Mouse (Mus musculus): ENCODE measurements at regions not wholly inside any gene's neighbourhood (a gene's known extent, or its start where the extent isn't known, plus 50 kb on each side); places are given as distances from the start of the nearest gene placed in this dataset.

DNA sequence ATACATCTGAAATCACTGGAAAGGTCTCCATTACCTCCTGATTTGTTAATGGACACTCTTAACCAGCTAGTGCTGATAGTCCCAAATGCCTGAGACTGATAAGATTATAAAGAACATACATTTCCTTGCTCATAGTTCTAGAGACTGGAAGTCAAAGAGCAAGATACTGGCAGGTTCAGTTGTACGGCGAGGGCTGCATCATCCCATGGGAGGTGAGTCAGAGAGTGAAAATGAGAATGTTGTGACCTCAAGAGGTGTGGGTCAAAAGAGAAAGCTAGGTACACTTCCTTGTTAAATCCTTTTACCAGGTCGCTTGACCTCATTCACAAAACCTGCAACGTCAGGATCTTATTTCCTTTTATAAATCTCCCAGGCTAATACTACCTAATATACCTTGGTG lies 72.7 kb upstream of the Klf12 start:
- DNase-seq (ENCODE audit: low spot score), result no peak
- WGBS, result 41% methylated on average over 4 of the region's 4 CpGs
- Histone ChIP-seq H3K27ac (replicated peaks; ENCODE audit: low read depth, low read length) (no peak overlapping the region), H3K4me1 (ENCODE audit: control insufficient read depth, insufficient read depth, low read length) (no peaks in the 10 kb centered on the region), H3K9me3 (replicated peaks; ENCODE audit: control insufficient read depth, low read length) (no peaks in the 10 kb centered on the region), H3K4me3 (ENCODE audit: low read depth, low read length) (no peak overlapping the region), H3K36me3 (replicated peaks; ENCODE audit: control insufficient read depth, insufficient read depth, low read depth, low read length) (no peaks in the 10 kb centered on the region), H3K4me2 (ENCODE audit: low read depth, low read length) (no peak overlapping the region), H3K9ac (replicated peaks; ENCODE audit: low read length) (no peak overlapping the region), H3K27me3 (ENCODE audit: control insufficient read depth, insufficient read depth, low read length) (no peaks in the 10 kb centered on the region)
- ATAC-seq (replicated peaks; ENCODE audit: insufficient number of reproducible peaks, low FRiP score, low TSS enrichment, low read depth), result no peak

DNA sequence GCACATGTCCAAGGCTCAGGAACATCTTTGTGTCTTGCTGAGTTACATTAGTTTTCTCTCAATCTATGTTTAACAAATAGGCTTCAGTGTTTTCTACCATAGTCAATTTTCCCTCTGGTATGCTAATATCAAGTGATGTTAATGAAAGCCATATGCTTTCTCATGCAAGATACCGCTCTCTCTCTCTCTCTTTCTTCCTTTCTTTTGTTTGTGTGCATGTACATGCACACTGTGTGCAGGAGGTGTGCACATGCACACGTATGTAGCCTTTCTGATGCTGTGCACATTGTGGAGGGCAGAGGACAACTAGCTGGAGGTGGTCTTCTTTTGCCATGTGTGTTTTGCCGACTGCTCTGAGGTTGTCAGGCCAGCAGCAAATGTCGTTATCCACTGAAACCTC lies 69.0 kb upstream of the Klf12 start:
- ATAC-seq (replicated peaks; ENCODE audit: insufficient number of reproducible peaks, low FRiP score, low TSS enrichment, low read depth) (no peak), DNase-seq (ENCODE audit: low spot score) (peak; percentile 42)

DNA sequence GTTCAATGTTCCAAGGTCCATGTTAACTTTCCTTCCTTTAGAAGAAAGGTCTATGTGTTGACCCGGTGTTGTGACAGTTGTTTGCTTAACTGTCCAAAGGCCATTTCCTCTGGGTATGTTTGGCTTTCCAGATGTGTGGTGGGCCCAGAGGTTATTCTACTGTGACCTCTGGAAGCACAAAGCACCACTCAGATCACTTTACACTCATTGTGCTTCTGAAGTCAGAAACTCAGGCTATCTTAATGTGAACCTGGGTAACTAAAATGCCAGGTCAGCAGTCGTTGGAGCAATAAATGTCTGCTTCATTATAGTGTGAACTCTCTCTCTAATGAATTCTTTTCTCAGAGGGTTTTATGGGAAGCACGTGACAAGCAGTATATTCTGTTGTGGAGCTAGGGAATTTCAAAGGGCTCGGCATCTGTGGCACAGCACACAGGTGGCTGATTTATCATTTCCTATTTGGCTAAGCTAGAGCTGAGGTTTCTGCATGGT lies 68.5 kb upstream of the Klf12 start:
- no peak overlapping the region for H3K27ac ChIP-seq (replicated peaks; ENCODE audit: low read depth, low read length)
- H3K9me3 ChIP-seq (replicated peaks; ENCODE audit: control insufficient read depth, low read length), result no peaks in the 10 kb centered on the region
- H3K36me3 ChIP-seq (replicated peaks; ENCODE audit: control insufficient read depth, insufficient read depth, low read depth, low read length), result no peaks in the 10 kb centered on the region
- H3K4me1 ChIP-seq (ENCODE audit: control insufficient read depth, insufficient read depth, low read length), result no peaks in the 10 kb centered on the region
- no peaks in the 10 kb centered on the region for H3K27me3 ChIP-seq (ENCODE audit: control insufficient read depth, insufficient read depth, low read length)
- ATAC-seq (replicated peaks; ENCODE audit: insufficient number of reproducible peaks, low FRiP score, low TSS enrichment, low read depth), result no peak
- H3K9ac ChIP-seq (replicated peaks; ENCODE audit: low read length), result no peak overlapping the region
- H3K4me2 ChIP-seq (ENCODE audit: low read depth, low read length), result no peak overlapping the region
- DNase-seq (ENCODE audit: low spot score), result peak; percentile 35
- WGBS, result 15% methylated on average over 4 of the region's 4 CpGs
- H3K4me3 ChIP-seq (ENCODE audit: low read depth, low read length), result no peak overlapping the region

More for the DNA sequence above, 69.0 kb upstream of the Klf12 start:
- WGBS, result 37% methylated on average over 4 of the region's 4 CpGs
- Histone ChIP-seq H3K4me3 (ENCODE audit: low read depth, low read length) (no peak overlapping the region), H3K9ac (replicated peaks; ENCODE audit: low read length) (no peak overlapping the region), H3K36me3 (replicated peaks; ENCODE audit: control insufficient read depth, insufficient read depth, low read depth, low read length) (no peaks in the 10 kb centered on the region), H3K9me3 (replicated peaks; ENCODE audit: control insufficient read depth, low read length) (no peaks in the 10 kb centered on the region), H3K27me3 (ENCODE audit: control insufficient read depth, insufficient read depth, low read length) (no peaks in the 10 kb centered on the region), H3K27ac (replicated peaks; ENCODE audit: low read depth, low read length) (no peak overlapping the region), H3K4me1 (ENCODE audit: control insufficient read depth, insufficient read depth, low read length) (no peaks in the 10 kb centered on the region), H3K4me2 (ENCODE audit: low read depth, low read length) (no peak overlapping the region)

DNA sequence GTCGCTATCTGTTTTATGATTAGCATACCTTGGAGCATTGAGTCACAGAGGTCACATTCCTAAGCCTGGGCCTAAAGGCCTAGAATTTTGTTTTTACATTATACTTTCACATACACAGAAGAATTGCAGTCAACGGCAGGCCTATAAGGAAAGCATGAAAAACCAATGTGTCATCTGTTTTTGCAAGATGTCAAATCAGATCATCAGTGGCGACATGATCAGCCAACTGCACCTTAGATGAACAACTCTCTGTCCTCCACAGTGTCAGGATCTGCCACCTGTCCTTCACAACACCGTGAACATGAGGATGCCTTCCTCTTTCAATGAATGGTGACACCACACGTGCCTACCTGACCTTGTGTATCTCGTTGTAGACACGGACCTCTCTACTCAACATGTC lies 66.5 kb upstream of the Klf12 start:
- Histone ChIP-seq H3K4me2 (ENCODE audit: low read depth, low read length) (no peak overlapping the region), H3K9me3 (replicated peaks; ENCODE audit: control insufficient read depth, low read length) (no peaks in the 10 kb centered on the region), H3K36me3 (replicated peaks; ENCODE audit: control insufficient read depth, insufficient read depth, low read depth, low read length) (no peaks in the 10 kb centered on the region), H3K27me3 (ENCODE audit: control insufficient read depth, insufficient read depth, low read length) (no peaks in the 10 kb centered on the region), H3K27ac (replicated peaks; ENCODE audit: low read depth, low read length) (no peak overlapping the region), H3K4me3 (ENCODE audit: low read depth, low read length) (no peak overlapping the region), H3K9ac (replicated peaks; ENCODE audit: low read length) (no peak overlapping the region), H3K4me1 (ENCODE audit: control insufficient read depth, insufficient read depth, low read length) (no peaks in the 10 kb centered on the region)
- no peak for DNase-seq (ENCODE audit: low spot score)
- 90% methylated on average over 7 of the region's 7 CpGs for whole genome bisulfite sequencing
- ATAC-seq (replicated peaks; ENCODE audit: insufficient number of reproducible peaks, low FRiP score, low TSS enrichment, low read depth), result no peak

DNA sequence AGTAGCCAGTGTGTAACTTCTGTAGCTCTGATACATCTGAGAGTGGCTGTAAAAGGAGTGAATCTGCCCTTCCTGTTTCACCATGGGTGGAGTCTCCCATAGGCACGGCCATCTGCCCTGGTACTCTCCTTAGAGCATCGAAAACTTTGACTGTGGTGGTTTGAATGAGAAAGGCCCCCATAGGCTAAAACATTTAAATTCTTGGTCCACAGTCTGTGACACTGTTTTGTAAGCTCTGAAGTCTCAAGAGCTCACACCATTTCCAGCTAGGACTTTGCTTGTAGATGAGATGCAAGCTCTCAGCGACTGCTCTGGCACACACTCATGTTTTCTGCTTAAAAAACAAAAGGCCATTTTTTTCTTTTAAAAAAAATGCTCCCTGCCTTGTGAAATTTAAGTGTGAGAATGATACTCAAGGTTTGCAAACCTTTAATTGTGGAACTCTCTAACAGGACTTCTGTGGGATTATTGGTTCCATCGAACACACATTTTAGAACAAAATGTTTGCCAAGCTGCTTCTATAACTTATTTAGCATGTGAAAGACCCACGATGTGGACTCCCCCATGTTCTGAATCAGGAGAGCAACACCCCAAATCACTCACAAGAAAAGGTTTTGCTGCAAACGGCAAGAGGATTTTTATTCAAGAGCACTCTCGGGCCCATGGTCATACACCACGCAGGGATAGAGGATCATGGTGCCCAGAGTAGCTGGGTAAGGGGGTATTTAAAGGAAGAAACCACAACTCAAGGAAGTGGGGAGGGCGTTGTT lies 65.7 kb upstream of the Klf12 start:
- Histone ChIP-seq H3K27me3 (ENCODE audit: control insufficient read depth, insufficient read depth, low read length) (no peaks in the 10 kb centered on the region), H3K4me1 (ENCODE audit: control insufficient read depth, insufficient read depth, low read length) (no peaks in the 10 kb centered on the region), H3K9me3 (replicated peaks; ENCODE audit: control insufficient read depth, low read length) (no peaks in the 10 kb centered on the region), H3K36me3 (replicated peaks; ENCODE audit: control insufficient read depth, insufficient read depth, low read depth, low read length) (no peaks in the 10 kb centered on the region), H3K27ac (replicated peaks; ENCODE audit: low read depth, low read length) (no peak overlapping the region), H3K4me3 (ENCODE audit: low read depth, low read length) (no peak overlapping the region), H3K4me2 (ENCODE audit: low read depth, low read length) (no peak overlapping the region), H3K9ac (replicated peaks; ENCODE audit: low read length) (no peak overlapping the region)
- no peak for ATAC-seq (replicated peaks; ENCODE audit: insufficient number of reproducible peaks, low FRiP score, low TSS enrichment, low read depth)
- no peak for DNase-seq (ENCODE audit: low spot score)
- 88% methylated on average over 9 of the region's 9 CpGs for WGBS

DNA sequence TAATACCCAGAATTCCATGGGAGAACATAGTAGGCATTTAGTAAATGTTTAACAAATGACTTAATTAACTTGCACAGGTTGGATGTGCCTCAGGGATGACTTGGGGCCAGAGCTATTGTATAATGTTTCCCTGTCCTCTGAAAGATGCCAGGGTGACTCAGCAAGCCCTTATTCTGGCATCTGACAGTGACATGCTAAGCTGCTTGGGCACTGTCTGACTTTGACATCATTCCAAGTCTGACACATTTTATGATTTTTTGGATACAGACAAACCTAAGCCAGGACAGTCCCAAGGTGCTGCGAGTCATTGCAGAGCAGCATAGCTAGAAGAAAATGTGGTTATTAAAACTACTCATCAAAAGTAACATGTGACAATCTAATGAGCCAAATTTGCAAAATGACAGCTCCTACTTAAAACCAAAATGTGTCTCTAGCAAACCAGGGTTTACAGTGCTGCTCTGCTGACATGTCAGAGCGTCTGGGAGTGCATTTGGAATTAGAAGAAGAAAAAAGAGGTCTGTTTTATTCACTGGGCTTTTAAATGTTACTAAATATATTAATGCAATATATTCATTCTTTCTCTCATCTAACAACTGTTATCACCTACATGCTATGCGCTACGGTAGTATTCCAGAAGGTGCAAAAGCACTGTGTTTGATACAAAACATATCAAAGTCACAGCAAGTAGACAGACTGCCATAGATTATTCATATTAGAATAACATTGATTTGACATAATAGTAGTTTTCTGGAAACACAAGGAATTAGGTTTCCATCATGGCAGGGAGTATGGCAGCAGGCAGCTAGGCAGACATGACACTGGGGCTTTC lies 64.1 kb upstream of the Klf12 start:
- H3K27me3 ChIP-seq (ENCODE audit: control insufficient read depth, insufficient read depth, low read length), result no peaks in the 10 kb centered on the region
- H3K27ac ChIP-seq (replicated peaks; ENCODE audit: low read depth, low read length), result no peak overlapping the region
- no peak overlapping the region for H3K4me3 ChIP-seq (ENCODE audit: low read depth, low read length)
- WGBS, result 84% methylated on average over 4 of the region's 4 CpGs
- H3K9ac ChIP-seq (replicated peaks; ENCODE audit: low read length), result no peak overlapping the region
- H3K4me2 ChIP-seq (ENCODE audit: low read depth, low read length), result no peak overlapping the region
- no peak for DNase-seq (ENCODE audit: low spot score)
- no peak for ATAC-seq (replicated peaks; ENCODE audit: insufficient number of reproducible peaks, low FRiP score, low TSS enrichment, low read depth)
- no peaks in the 10 kb centered on the region for H3K36me3 ChIP-seq (replicated peaks; ENCODE audit: control insufficient read depth, insufficient read depth, low read depth, low read length)
- no peaks in the 10 kb centered on the region for H3K9me3 ChIP-seq (replicated peaks; ENCODE audit: control insufficient read depth, low read length)
- H3K4me1 ChIP-seq (ENCODE audit: control insufficient read depth, insufficient read depth, low read length), result no peaks in the 10 kb centered on the region

DNA sequence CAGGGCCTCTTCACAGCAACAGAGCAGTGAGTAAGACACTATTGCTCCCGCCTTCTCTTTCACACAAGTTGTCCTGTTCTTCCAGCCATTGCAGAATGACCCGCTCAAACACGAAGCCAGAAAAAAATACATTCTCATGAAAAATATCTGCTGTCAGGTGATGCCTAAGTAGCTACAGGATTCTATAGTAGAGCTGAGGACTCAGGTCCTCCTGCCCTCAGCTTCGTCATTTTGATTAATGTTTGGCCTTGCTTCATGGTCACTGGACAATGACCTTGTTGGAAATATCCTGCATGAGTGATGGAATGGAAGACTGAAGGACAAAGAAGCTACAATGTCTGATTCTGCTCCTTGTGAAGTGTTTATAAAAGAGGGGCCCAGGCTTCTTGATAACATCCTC lies 52.4 kb upstream of the Klf12 start:
- ATAC-seq (replicated peaks; ENCODE audit: insufficient number of reproducible peaks, low FRiP score, low TSS enrichment, low read depth) (no peak), DNase-seq (ENCODE audit: low spot score) (no peak)
- Histone ChIP-seq H3K27ac (replicated peaks; ENCODE audit: low read depth, low read length) (no peak overlapping the region), H3K9me3 (replicated peaks; ENCODE audit: control insufficient read depth, low read length) (no peaks in the 10 kb centered on the region), H3K4me2 (ENCODE audit: low read depth, low read length) (no peak overlapping the region), H3K4me3 (ENCODE audit: low read depth, low read length) (no peak overlapping the region), H3K36me3 (replicated peaks; ENCODE audit: control insufficient read depth, insufficient read depth, low read depth, low read length) (no peaks in the 10 kb centered on the region), H3K27me3 (ENCODE audit: control insufficient read depth, insufficient read depth, low read length) (no peaks in the 10 kb centered on the region), H3K4me1 (ENCODE audit: control insufficient read depth, insufficient read depth, low read length) (no peaks in the 10 kb centered on the region), H3K9ac (replicated peaks; ENCODE audit: low read length) (no peak overlapping the region)
- 89% methylated on average over 4 of the region's 4 CpGs for WGBS

Data from embryonic facial prominence, embryonic 11.5 days (tissue).